Mouse (Mus musculus): ENCODE measurements at regions not wholly inside any gene's neighbourhood (a gene's known extent, or its start where the extent isn't known, plus 50 kb on each side); places are given as distances from the start of the nearest gene placed in this dataset.
A peak's percentile ranks its signal among the peaks of the same experiment; 100 is the strongest.
"Not testable (repeated sequence)": the region's sequence is repeated elsewhere in the genome, so short reads cannot be mapped to it uniquely, and the experiment has no call there.

GRCm38 (mm10) chr6:3319378-3319777, 80.0 kb downstream of the Samd9l start:
- no peaks in the 10 kb centered on the region for H3K27me3 ChIP-seq (ENCODE audit: control insufficient read depth, insufficient read depth, low read length)
- no peaks in the 10 kb centered on the region for H3K9me3 ChIP-seq (replicated peaks; ENCODE audit: control insufficient read depth, low read length)
- WGBS (ENCODE audit: insufficient replicate concordance): 70% methylated on average over 4 of the region's 4 CpGs
- H3K4me2 ChIP-seq: no peak overlapping the region
- H3K36me3 ChIP-seq (ENCODE audit: control insufficient read depth, insufficient read depth, low read length): no peaks in the 10 kb centered on the region
- no peak overlapping the region for H3K9ac ChIP-seq (ENCODE audit: low read depth, low read length)
- H3K4me1 ChIP-seq (ENCODE audit: control insufficient read depth, insufficient read depth, low read length): no peaks in the 10 kb centered on the region
- H3K4me3 ChIP-seq (ENCODE audit: low read depth, low read length): no peak overlapping the region
- H3K27ac ChIP-seq (ENCODE audit: low read depth, low read length): no peak overlapping the region
- no peak for ATAC-seq (replicated peaks; ENCODE audit: insufficient number of reproducible peaks, low FRiP score, low TSS enrichment)

- H3K27ac ChIP-seq (ENCODE audit: low read depth, low read length); H3K4me3 ChIP-seq (ENCODE audit: low read depth, low read length); H3K27me3 ChIP-seq (ENCODE audit: control insufficient read depth, insufficient read depth, low read length); H3K4me1 ChIP-seq (ENCODE audit: control insufficient read depth, insufficient read depth, low read length); H3K36me3 ChIP-seq (ENCODE audit: control insufficient read depth, insufficient read depth, low read length); ATAC-seq (replicated peaks; ENCODE audit: insufficient number of reproducible peaks, low FRiP score, low TSS enrichment); H3K9ac ChIP-seq (ENCODE audit: low read depth, low read length); H3K9me3 ChIP-seq (replicated peaks; ENCODE audit: control insufficient read depth, low read length): not testable (repeated sequence)
- H3K4me2 ChIP-seq: peak overlapping the region; percentile 48
- 2% methylated on average over 11 of the region's 11 CpGs for WGBS (ENCODE audit: insufficient replicate concordance)
Observed at GRCm38 (mm10) chr6:3307598-3308220, 91.7 kb downstream of the Samd9l start.

GRCm38 (mm10) chr6:3304881-3305620, 94.3 kb downstream of the Samd9l start:
- H3K4me2 ChIP-seq; H3K9ac ChIP-seq (ENCODE audit: low read depth, low read length); H3K27ac ChIP-seq (ENCODE audit: low read depth, low read length); H3K4me1 ChIP-seq (ENCODE audit: control insufficient read depth, insufficient read depth, low read length); H3K36me3 ChIP-seq (ENCODE audit: control insufficient read depth, insufficient read depth, low read length); ATAC-seq (replicated peaks; ENCODE audit: insufficient number of reproducible peaks, low FRiP score, low TSS enrichment); H3K9me3 ChIP-seq (replicated peaks; ENCODE audit: control insufficient read depth, low read length); H3K4me3 ChIP-seq (ENCODE audit: low read depth, low read length); H3K27me3 ChIP-seq (ENCODE audit: control insufficient read depth, insufficient read depth, low read length): not testable (repeated sequence)
- 65% methylated on average over 10 of the region's 10 CpGs for WGBS (ENCODE audit: insufficient replicate concordance)

- WGBS (ENCODE audit: insufficient replicate concordance): 78% methylated on average over 8 of the region's 8 CpGs
- not testable (repeated sequence) for H3K9me3 ChIP-seq (replicated peaks; ENCODE audit: control insufficient read depth, low read length); H3K4me2 ChIP-seq; H3K36me3 ChIP-seq (ENCODE audit: control insufficient read depth, insufficient read depth, low read length); H3K4me1 ChIP-seq (ENCODE audit: control insufficient read depth, insufficient read depth, low read length); H3K27ac ChIP-seq (ENCODE audit: low read depth, low read length); ATAC-seq (replicated peaks; ENCODE audit: insufficient number of reproducible peaks, low FRiP score, low TSS enrichment); H3K4me3 ChIP-seq (ENCODE audit: low read depth, low read length); H3K27me3 ChIP-seq (ENCODE audit: control insufficient read depth, insufficient read depth, low read length); H3K9ac ChIP-seq (ENCODE audit: low read depth, low read length)
Observed at GRCm38 (mm10) chr6:3293316-3293715, 106.1 kb downstream of the Samd9l start.

- ATAC-seq (replicated peaks; ENCODE audit: insufficient number of reproducible peaks, low FRiP score, low TSS enrichment); H3K9ac ChIP-seq (ENCODE audit: low read depth, low read length); H3K36me3 ChIP-seq (ENCODE audit: control insufficient read depth, insufficient read depth, low read length); H3K4me3 ChIP-seq (ENCODE audit: low read depth, low read length); H3K4me2 ChIP-seq; H3K9me3 ChIP-seq (replicated peaks; ENCODE audit: control insufficient read depth, low read length); H3K27ac ChIP-seq (ENCODE audit: low read depth, low read length); H3K4me1 ChIP-seq (ENCODE audit: control insufficient read depth, insufficient read depth, low read length); H3K27me3 ChIP-seq (ENCODE audit: control insufficient read depth, insufficient read depth, low read length): not testable (repeated sequence)
- WGBS (ENCODE audit: insufficient replicate concordance): 92% methylated on average over 6 of the region's 6 CpGs
Observed at GRCm38 (mm10) chr6:3291983-3292382, 107.4 kb downstream of the Samd9l start.

GRCm38 (mm10) chr6:3268726-3269125, 130.6 kb downstream of the Samd9l start:
- 62% methylated on average over 4 of the region's 4 CpGs for WGBS (ENCODE audit: insufficient replicate concordance)
- H3K27me3 ChIP-seq (ENCODE audit: control insufficient read depth, insufficient read depth, low read length); H3K27ac ChIP-seq (ENCODE audit: low read depth, low read length); H3K9me3 ChIP-seq (replicated peaks; ENCODE audit: control insufficient read depth, low read length); H3K4me2 ChIP-seq; H3K4me1 ChIP-seq (ENCODE audit: control insufficient read depth, insufficient read depth, low read length); H3K36me3 ChIP-seq (ENCODE audit: control insufficient read depth, insufficient read depth, low read length); H3K9ac ChIP-seq (ENCODE audit: low read depth, low read length); H3K4me3 ChIP-seq (ENCODE audit: low read depth, low read length); ATAC-seq (replicated peaks; ENCODE audit: insufficient number of reproducible peaks, low FRiP score, low TSS enrichment): not testable (repeated sequence)

GRCm38 (mm10) chr6:3265477-3265876, 133.9 kb downstream of the Samd9l start:
- ATAC-seq (replicated peaks; ENCODE audit: insufficient number of reproducible peaks, low FRiP score, low TSS enrichment); H3K4me2 ChIP-seq; H3K36me3 ChIP-seq (ENCODE audit: control insufficient read depth, insufficient read depth, low read length); H3K9ac ChIP-seq (ENCODE audit: low read depth, low read length); H3K9me3 ChIP-seq (replicated peaks; ENCODE audit: control insufficient read depth, low read length); H3K4me1 ChIP-seq (ENCODE audit: control insufficient read depth, insufficient read depth, low read length); H3K27ac ChIP-seq (ENCODE audit: low read depth, low read length); H3K4me3 ChIP-seq (ENCODE audit: low read depth, low read length); H3K27me3 ChIP-seq (ENCODE audit: control insufficient read depth, insufficient read depth, low read length): not testable (repeated sequence)
- 55% methylated on average over 1 of the region's 1 CpGs for WGBS (ENCODE audit: insufficient replicate concordance)
